Mouse (Mus musculus) CH12.LX (cell line): ENCODE measurements around the gene 2410015M20Rik. TPM values are rescaled to one million over a fixed set of nuclear protein-coding genes. Genes with fewer than 3 reads are reported as not detected.

Experiments used
- DNase-seq: peaks from one replicate; pipeline ENCODE4 v3.0.0-alpha.2; 2013; ENCODE audit errors: extremely low read depth
- H3K27ac ChIP-seq: 2 replicates; pipeline ENCODE4 v1.5.1; 2012; ENCODE audit warnings: low read depth, mild to moderate bottlenecking, control low read depth, moderate library complexity; ENCODE audit not compliant: insufficient read depth
- H3K27me3 ChIP-seq: replicated peaks from 2 replicates; pipeline ENCODE3; 2012; ENCODE audit warnings: inconsistent platforms
- H3K36me3 ChIP-seq, 2 experiments: replicated peaks in 1 of 2; 2 replicates each; pipeline versions ENCODE3 to v1.6.1; 2012; ENCODE audit warnings: inconsistent platforms in 1 of 2, low read length in 1 of 2, mild to moderate bottlenecking in 1 of 2, mixed read lengths in 1 of 2, moderate library complexity in 1 of 2; ENCODE audit not compliant: control insufficient read depth in 1 of 2, insufficient read depth in 1 of 2
- H3K4me1 ChIP-seq, 2 experiments: 2 replicates each; pipeline ENCODE4 v1.6.1; 2012; ENCODE audit warnings: inconsistent platforms in 1 of 2, moderate library complexity in 1 of 2; ENCODE audit not compliant: insufficient read depth in 2 of 2, control insufficient read depth in 1 of 2
- H3K4me2 ChIP-seq: 2 replicates; pipeline ENCODE4 v1.6.1; 2012; ENCODE audit warnings: low read depth, mild to moderate bottlenecking, control low read depth; ENCODE audit not compliant: poor library complexity, insufficient read depth, severe bottlenecking
- H3K4me3 ChIP-seq, 3 experiments: fragments of 150-350 bp in 1 of 3; sonication (generic) in 1 of 3; replicated peaks in 1 of 3; 2 replicates each; pipeline versions ENCODE3 to v1.5.1; 2011 to 2012; ENCODE audit warnings: low read depth in 2 of 3, low read length in 2 of 3, mild to moderate bottlenecking in 2 of 3, moderate library complexity in 2 of 3, control low read depth in 1 of 3, improper control_type of control experiment in 1 of 3, inconsistent platforms in 1 of 3, mixed read lengths in 1 of 3; ENCODE audit not compliant: poor library complexity in 1 of 3
- H3K79me2 ChIP-seq: replicated peaks from 2 replicates; pipeline ENCODE4 v1.6.1; 2012; ENCODE audit warnings: mild to moderate bottlenecking, moderate library complexity; ENCODE audit not compliant: control insufficient read depth, poor library complexity, insufficient read depth, severe bottlenecking; ENCODE audit errors: extremely low read depth
- H3K9ac ChIP-seq: 2 replicates; pipeline ENCODE4 v1.6.1; 2012; ENCODE audit warnings: low read depth, mild to moderate bottlenecking, control low read depth, moderate library complexity; ENCODE audit not compliant: insufficient read depth
- H3K9me3 ChIP-seq: replicated peaks from 2 replicates; pipeline ENCODE3; 2012; ENCODE audit warnings: low read length, inconsistent platforms, mixed read lengths
- BHLHE40 ChIP-seq: IDR thresholded peaks from 2 replicates; pipeline ENCODE4 v1.6.1; 2011; ENCODE audit warnings: mild to moderate bottlenecking, low read depth, low read length, improper control_type of control experiment
- CHD2 ChIP-seq: IDR thresholded peaks from 2 replicates; pipeline ENCODE4 v1.6.1; 2011; ENCODE audit warnings: low read length, improper control_type of control experiment
- ELF1 ChIP-seq: IDR thresholded peaks from 2 replicates; pipeline ENCODE4 v1.6.1; 2014; ENCODE audit warnings: low read depth, mild to moderate bottlenecking, inconsistent platforms, low read length, improper control_type of control experiment
- HCFC1 ChIP-seq: IDR thresholded peaks from 2 replicates; pipeline ENCODE4 v1.6.1; 2012; ENCODE audit warnings: low read depth, mild to moderate bottlenecking, inconsistent platforms, low read length, improper control_type of control experiment
- JUN ChIP-seq: IDR thresholded peaks from 2 replicates; pipeline ENCODE4 v1.6.1; 2011; ENCODE audit warnings: low read depth, mild to moderate bottlenecking, low read length, improper control_type of control experiment, moderate library complexity; ENCODE audit not compliant: insufficient read depth
- MAZ ChIP-seq: IDR thresholded peaks from 2 replicates; pipeline ENCODE4 v1.6.1; 2012; ENCODE audit warnings: low read depth, mild to moderate bottlenecking, inconsistent platforms, low read length, improper control_type of control experiment, moderate library complexity
- MEF2A ChIP-seq: IDR thresholded peaks from 2 replicates; pipeline ENCODE4 v1.6.1; 2014; ENCODE audit warnings: low read depth, mild to moderate bottlenecking, inconsistent platforms, low read length, improper control_type of control experiment, borderline replicate concordance
- NELFE ChIP-seq: IDR thresholded peaks from 2 replicates; pipeline ENCODE4 v1.6.1; 2011; ENCODE audit warnings: low read depth, low read length, improper control_type of control experiment
- NRF1 ChIP-seq: IDR thresholded peaks from 2 replicates; pipeline ENCODE4 v1.6.1; 2014; ENCODE audit warnings: low read depth, mild to moderate bottlenecking, inconsistent platforms, low read length, improper control_type of control experiment, moderate library complexity
- POLR2AphosphoS2 ChIP-seq: IDR thresholded peaks from 2 replicates; pipeline ENCODE4 v1.6.1; 2011; ENCODE audit warnings: low read depth, low read length, improper control_type of control experiment
- TCF12 ChIP-seq: IDR thresholded peaks from 2 replicates; pipeline ENCODE4 v1.6.1; 2014; ENCODE audit warnings: low read depth, mild to moderate bottlenecking, inconsistent platforms, low read length, improper control_type of control experiment
- ZC3H11A ChIP-seq: IDR thresholded peaks from 2 replicates; pipeline ENCODE4 v1.6.1; 2012; ENCODE audit warnings: low read depth, mild to moderate bottlenecking, inconsistent platforms, low read length, improper control_type of control experiment
- ZKSCAN1 ChIP-seq: IDR thresholded peaks from 2 replicates; pipeline ENCODE4 v1.6.1; 2012; ENCODE audit warnings: low read depth, inconsistent platforms, low read length, improper control_type of control experiment, borderline replicate concordance
- ZMIZ1 ChIP-seq: IDR thresholded peaks from 2 replicates; pipeline ENCODE4 v1.6.1; 2012; ENCODE audit warnings: low read depth, mild to moderate bottlenecking, inconsistent platforms, low read length, improper control_type of control experiment
- ZNF384 ChIP-seq: IDR thresholded peaks from 2 replicates; pipeline ENCODE4 v1.6.1; 2012; ENCODE audit warnings: low read depth, low read length, improper control_type of control experiment, inconsistent platforms
- dilution Hi-C: fragments of 300-500 bp; cut with MboI; formaldehyde crosslinking; loops from 2 replicates; pipeline ENCODE4 v1.14.3; 2020; ENCODE audit warnings: low sequenced_read_pairs; ENCODE audit not compliant: extremely low pct_unique_long_range_greater_than_20kb, extremely low pct_ligation_motif_present
- in situ Hi-C: fragments of 300-500 bp; cut with MboI; formaldehyde crosslinking; loops from 3 replicates; pipeline ENCODE4 v1.14.3; 2019; ENCODE audit warnings: low sequenced_read_pairs, low pct_ligation_motif_present, low pct_unique_long_range_greater_than_20kb, mixed read lengths
- polyA plus RNA-seq: library from polyadenylated mRNA; unstranded; fragments of >175 nt; gene quantifications from 2 replicates; pipeline ENCODE4 v1.2.1, GENCODE M21; 2012; ENCODE audit warnings: low read depth; ENCODE audit not compliant: insufficient read length
- total RNA-seq, 2 experiments: library from RNA; depleted of rRNA; stranded (reverse); fragments of 300-350 nt in 1 of 2; fragments of >200 nt in 1 of 2; gene quantifications; 2 replicates each; pipeline ENCODE4 v1.2.3; 2012 to 2014

The 2410015M20Rik gene
- total and polyA plus RNA-seq, 3 experiments, result 154 to 272 (median 202) TPM

DNA sequence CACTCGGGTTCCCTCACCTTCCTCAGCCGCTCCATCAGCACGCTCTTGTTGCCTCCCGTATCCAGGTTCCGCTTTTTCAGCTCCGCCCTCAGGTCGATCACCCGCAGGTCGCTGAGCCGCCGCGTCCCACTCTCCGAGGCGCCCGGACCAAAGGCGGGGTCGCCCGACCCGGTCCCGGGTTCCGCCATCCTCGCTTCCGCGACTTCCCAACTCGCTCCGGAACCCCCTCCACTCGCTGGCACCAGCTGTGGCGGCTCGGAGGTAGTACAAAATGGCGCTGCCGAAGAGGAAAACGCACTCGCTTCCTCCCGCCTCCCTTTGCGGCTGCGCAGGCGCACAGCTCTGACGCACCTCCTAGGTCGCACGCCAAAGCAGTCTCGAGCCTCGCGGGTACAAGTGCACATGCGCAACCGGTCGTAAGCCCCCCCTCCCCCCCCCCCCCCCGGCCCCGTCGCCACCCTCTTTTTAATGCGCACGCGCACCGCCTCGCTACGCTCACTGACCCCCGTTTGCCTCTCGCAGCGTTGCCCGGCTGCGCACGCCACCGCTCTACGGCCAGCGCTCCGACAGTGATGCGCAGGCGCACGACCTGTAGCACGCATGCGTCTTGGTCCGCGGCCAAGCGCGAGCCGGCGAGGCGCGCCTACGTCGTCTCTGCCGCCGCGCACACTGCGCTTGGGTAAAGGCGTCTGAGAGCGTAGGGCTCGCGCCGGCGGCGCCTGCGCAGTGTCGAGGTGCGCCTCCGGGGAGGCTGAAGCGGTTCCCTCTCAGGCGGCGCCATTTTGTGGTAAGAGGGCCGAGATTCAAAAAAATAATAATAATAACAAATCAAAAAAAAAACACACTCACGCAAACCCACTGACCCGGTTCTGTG, 25.1 kb downstream of the 2410015M20Rik start, which contains the start of the genes Safb2 and Safb (continued):
- peak; percentile 50; the same call in 1 of the 2 replicates for TF ChIP-seq ZMIZ1
- TF ChIP-seq, all 38 proteins: peak for 21

DNA sequence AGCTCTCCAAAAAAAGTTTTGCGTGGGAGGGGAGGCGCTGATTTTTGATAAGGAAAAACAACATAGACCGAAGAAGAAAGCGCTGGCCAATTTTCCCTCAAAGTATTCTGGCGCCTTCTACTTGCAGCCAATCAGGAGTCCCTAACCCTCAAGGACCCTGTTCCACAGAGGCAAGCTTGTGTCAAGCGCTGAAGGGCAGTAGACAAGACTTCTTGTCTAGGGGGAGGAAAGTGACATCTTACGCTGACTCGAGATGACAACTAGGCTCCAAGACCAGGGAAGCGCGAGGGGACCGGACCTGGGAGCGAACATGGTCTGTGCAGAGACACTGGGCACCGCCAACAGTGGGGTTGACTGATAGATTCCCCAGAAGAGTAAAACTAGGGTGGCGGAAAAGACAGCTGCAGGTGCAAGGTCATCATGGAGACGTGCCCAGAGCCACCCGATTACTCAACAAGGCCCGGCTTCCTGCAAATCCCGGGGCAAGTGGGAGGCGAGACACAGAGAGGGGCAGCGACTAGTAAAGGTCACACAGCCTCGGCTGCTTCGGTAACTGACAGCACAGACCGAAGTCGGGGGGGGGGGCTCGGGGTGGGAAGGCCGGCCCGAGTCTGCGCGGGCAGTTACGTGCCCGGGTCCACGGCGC, 25.8 kb downstream of the 2410015M20Rik start:
- H3K9ac ChIP-seq, result peak overlapping the region; percentile 86
- peak overlapping the region; percentile 82 for H3K27ac ChIP-seq
- peak; percentile 42 for DNase-seq
- H3K36me3 ChIP-seq, result peaks cover 53 to 70% of the 10 kb centered on the region in 2 experiments
- peaks cover 93% of the 10 kb centered on the region for H3K79me2 ChIP-seq
- H3K4me3 ChIP-seq, result peak overlapping the region; percentile 86 to 95 (median 91)
- H3K4me1 ChIP-seq, result peaks cover 22 to 56% of the 10 kb centered on the region in 2 experiments
- in situ Hi-C loops (no loop called here), dilution Hi-C loops (no loop called here)
- TF ChIP-seq HCFC1 (no peak), ZKSCAN1 (no peak)
- H3K4me2 ChIP-seq, result peak overlapping the region; percentile 74
- H3K9me3 ChIP-seq, result no peaks in the 10 kb centered on the region
- no peaks in the 10 kb centered on the region for H3K27me3 ChIP-seq

- in situ Hi-C loops (no loop called here), dilution Hi-C loops (no loop called here)
- Histone ChIP-seq H3K4me1 (peaks cover 22 to 49% of the 10 kb centered on the region in 2 experiments), H3K9me3 (no peaks in the 10 kb centered on the region), H3K27me3 (no peaks in the 10 kb centered on the region), H3K4me2 (peak overlapping the region; percentile 74), H3K9ac (peak overlapping the region; percentile 86), H3K79me2 (peaks cover 90% of the 10 kb centered on the region), H3K36me3 (peaks cover 55 to 70% of the 10 kb centered on the region in 2 experiments), H3K27ac (no peak overlapping the region), H3K4me3 (peak overlapping the region; percentile 86 to 95 (median 91))
- no peak for DNase-seq
- TF ChIP-seq CHD2 (no peak), HCFC1 (no peak), ZMIZ1 (no peak), NRF1 (no peak), ELF1 (no peak), MEF2A (no peak), BHLHE40 (no peak), POLR2AphosphoS2 (no peak), TCF12 (no peak), ZC3H11A (no peak), NELFE (no peak), ZNF384 (no peak), ZKSCAN1 (no peak), MAZ (no peak), JUN (no peak)
Measured at GRCm38 (mm10) chr17:56583071-56583470, 26.5 kb downstream of the 2410015M20Rik start.
